Mouse (Mus musculus): ENCODE results near the gene Gabrb2.

Gene Gabrb2

DNA sequence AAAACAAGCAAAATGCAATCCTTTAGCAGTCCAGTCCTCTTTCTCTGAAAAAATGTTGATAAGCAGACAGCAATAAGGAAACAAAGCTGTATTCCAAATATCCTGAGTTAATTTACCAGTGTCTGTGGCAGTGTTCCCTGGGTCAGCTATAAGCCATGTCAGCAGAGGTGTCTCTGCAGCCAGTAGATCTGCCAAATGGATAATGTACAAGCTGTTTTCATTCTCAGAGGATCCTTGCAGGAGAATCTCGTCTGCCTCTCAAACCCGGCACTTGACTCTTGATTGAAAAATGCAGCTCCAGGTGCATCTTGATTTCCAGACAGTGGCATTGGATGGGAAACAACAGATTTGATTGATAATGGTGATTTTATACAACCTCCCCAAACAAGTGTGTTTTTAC is 198.6 kb downstream of the Gabrb2 start:
- Histone ChIP-seq H3K4me1 (replicated peaks; ENCODE audit: low read depth, low read length) (no peaks in the 10 kb centered on the region), H3K36me3 (ENCODE audit: insufficient read depth, low read length) (no peaks in the 10 kb centered on the region), H3K27me3 (ENCODE audit: insufficient read depth, low read length) (no peaks in the 10 kb centered on the region), H3K4me3 (replicated peaks; ENCODE audit: low read length) (no peak overlapping the region), H3K9me3 (ENCODE audit: low read length) (no peaks in the 10 kb centered on the region)
- TF ChIP-seq POU5F1 (IDR thresholded peaks at IDR 0.05; ENCODE audit: borderline replicate concordance, low read length) (no peak), NANOG (IDR thresholded peaks at IDR 0.05; ENCODE audit: borderline replicate concordance, low read length) (no peak)

DNA sequence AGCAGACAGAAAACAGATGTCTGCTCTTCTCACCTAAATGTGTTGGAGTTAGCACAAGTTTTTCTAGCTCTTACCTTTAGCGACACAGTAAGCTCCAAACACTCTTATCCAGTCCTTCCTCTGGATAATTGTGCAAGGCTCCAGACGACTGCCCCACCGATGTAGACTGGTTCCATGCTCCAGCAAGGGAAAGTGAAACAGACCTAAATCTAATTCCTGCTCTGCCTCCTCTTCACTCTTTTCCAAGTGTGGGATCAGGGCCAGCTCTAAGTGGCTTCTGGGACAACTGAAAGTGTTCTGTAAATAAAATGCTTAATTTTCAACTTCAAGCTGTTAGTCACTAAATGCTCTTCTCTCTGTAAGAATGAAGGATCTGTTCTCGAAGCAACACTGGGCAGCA is 201.6 kb downstream of the Gabrb2 start:
- H3K36me3 ChIP-seq (ENCODE audit: insufficient read depth, low read length): no peaks in the 10 kb centered on the region
- no peaks in the 10 kb centered on the region for H3K4me1 ChIP-seq (replicated peaks; ENCODE audit: low read depth, low read length)
- no peaks in the 10 kb centered on the region for H3K27me3 ChIP-seq (ENCODE audit: insufficient read depth, low read length)
- no peak for TF ChIP-seq POU5F1 (IDR thresholded peaks at IDR 0.05; ENCODE audit: borderline replicate concordance, low read length)
- TF ChIP-seq NANOG (IDR thresholded peaks at IDR 0.05; ENCODE audit: borderline replicate concordance, low read length): no peak
- TF ChIP-seq CTCF (conservative IDR thresholded peaks at IDR 0.05; ENCODE audit: low read length): no peak
- H3K9me3 ChIP-seq (ENCODE audit: low read length): no peaks in the 10 kb centered on the region
- no peak overlapping the region for H3K4me3 ChIP-seq (replicated peaks; ENCODE audit: low read length)

DNA sequence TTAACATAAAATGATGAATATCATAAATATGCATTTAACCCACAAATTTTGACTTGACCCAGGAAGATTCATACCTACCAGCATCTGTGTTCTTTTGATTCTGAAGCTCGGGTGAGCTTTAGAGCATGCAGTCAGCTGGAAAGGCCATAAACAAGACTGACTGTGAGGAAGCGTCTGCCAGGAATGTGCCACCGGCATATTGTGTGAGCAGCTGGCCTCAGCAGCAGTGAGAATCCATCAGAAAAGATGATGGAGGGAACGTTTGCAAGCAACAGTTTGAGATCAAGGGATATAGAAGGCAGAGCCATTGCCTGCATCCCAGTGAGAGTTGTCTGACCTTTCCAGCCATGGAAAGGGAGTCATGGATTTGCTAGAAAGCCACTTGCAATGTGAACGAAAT is 230.6 kb downstream of the Gabrb2 start:
- no peaks in the 10 kb centered on the region for H3K4me1 ChIP-seq (replicated peaks; ENCODE audit: low read depth, low read length)
- no peaks in the 10 kb centered on the region for H3K9me3 ChIP-seq (ENCODE audit: low read length)
- H3K4me3 ChIP-seq (replicated peaks; ENCODE audit: low read length): no peak overlapping the region
- no peaks in the 10 kb centered on the region for H3K27me3 ChIP-seq (ENCODE audit: insufficient read depth, low read length)
- TF ChIP-seq POU5F1 (IDR thresholded peaks at IDR 0.05; ENCODE audit: borderline replicate concordance, low read length) (no peak), CTCF (conservative IDR thresholded peaks at IDR 0.05; ENCODE audit: low read length) (no peak), NANOG (IDR thresholded peaks at IDR 0.05; ENCODE audit: borderline replicate concordance, low read length) (no peak)
- H3K36me3 ChIP-seq (ENCODE audit: insufficient read depth, low read length): no peaks in the 10 kb centered on the region

DNA sequence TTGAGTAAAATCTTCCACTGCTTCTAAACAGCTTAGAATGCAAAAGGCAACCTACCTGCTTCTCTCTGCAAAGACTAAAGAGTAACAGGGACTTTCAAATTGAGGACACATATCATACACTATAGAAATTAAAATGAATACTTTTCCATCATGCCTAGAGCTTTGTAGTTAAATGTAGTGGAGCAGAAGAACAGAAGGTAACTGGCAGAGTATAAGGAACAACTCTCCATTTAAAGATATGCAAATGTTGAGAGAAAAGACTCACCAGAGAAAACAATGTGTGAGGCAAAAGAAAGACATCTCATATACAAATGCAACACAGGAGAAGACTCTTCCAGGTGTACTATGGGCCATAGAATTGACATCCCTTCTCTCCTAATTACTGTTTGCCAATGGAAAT is 232.0 kb downstream of the Gabrb2 start:
- no peaks in the 10 kb centered on the region for H3K4me1 ChIP-seq (replicated peaks; ENCODE audit: low read depth, low read length)

DNA sequence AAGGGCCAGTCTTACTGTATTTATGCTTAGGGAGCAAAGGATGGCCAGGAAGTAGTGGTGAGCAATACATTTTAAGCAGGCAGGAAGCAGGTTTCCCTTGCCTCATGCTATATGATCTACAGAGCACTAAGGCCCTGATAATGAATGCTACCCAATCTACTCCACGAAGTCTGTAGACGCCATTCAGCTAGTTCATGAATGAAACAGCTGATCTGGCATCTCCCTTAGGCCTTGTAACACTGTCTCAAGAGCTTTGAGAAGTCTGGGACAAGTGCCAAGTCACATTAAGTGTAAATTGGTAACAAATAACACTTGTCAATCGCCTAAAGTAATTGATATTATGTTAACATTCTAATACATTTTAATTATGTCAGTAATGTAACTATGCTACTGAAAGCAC is 234.6 kb downstream of the Gabrb2 start:
- TF ChIP-seq POU5F1 (IDR thresholded peaks at IDR 0.05; ENCODE audit: borderline replicate concordance, low read length) (no peak), NANOG (IDR thresholded peaks at IDR 0.05; ENCODE audit: borderline replicate concordance, low read length) (no peak), CTCF (conservative IDR thresholded peaks at IDR 0.05; ENCODE audit: low read length) (no peak)
- no peaks in the 10 kb centered on the region for H3K4me1 ChIP-seq (replicated peaks; ENCODE audit: low read depth, low read length)
- H3K4me3 ChIP-seq (replicated peaks; ENCODE audit: low read length): no peak overlapping the region
- H3K27me3 ChIP-seq (ENCODE audit: insufficient read depth, low read length): no peaks in the 10 kb centered on the region
- no peaks in the 10 kb centered on the region for H3K36me3 ChIP-seq (ENCODE audit: insufficient read depth, low read length)
- no peaks in the 10 kb centered on the region for H3K9me3 ChIP-seq (ENCODE audit: low read length)

More for the DNA sequence above, 232.0 kb downstream of the Gabrb2 start:
- H3K27me3 ChIP-seq (ENCODE audit: insufficient read depth, low read length): no peaks in the 10 kb centered on the region
- no peaks in the 10 kb centered on the region for H3K36me3 ChIP-seq (ENCODE audit: insufficient read depth, low read length)
- TF ChIP-seq CTCF (conservative IDR thresholded peaks at IDR 0.05; ENCODE audit: low read length) (no peak), POU5F1 (IDR thresholded peaks at IDR 0.05; ENCODE audit: borderline replicate concordance, low read length) (no peak), NANOG (IDR thresholded peaks at IDR 0.05; ENCODE audit: borderline replicate concordance, low read length) (no peak)
- H3K4me3 ChIP-seq (replicated peaks; ENCODE audit: low read length): no peak overlapping the region
- H3K9me3 ChIP-seq (ENCODE audit: low read length): no peaks in the 10 kb centered on the region

DNA sequence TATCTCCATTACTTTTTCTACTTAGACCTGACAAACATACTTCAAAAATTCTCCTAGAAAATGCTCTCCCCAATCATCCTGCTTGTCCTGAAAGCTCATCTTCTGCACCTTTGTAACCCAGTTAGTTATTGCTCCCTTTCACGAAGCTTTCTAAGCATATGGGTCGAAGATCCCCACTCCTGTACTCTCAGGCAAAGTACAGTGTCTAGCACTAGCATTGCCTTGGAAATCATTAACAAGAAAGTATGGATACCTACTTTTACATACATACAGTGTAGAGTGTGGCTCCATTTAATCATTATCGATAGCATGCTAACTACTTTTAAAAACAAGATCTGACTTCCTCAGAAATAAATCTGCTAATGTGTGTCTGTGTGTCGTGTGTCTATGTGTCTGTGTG is 249.1 kb downstream of the Gabrb2 start:
- Histone ChIP-seq H3K9me3 (ENCODE audit: low read length) (no peaks in the 10 kb centered on the region), H3K27me3 (ENCODE audit: insufficient read depth, low read length) (no peaks in the 10 kb centered on the region), H3K4me3 (replicated peaks; ENCODE audit: low read length) (no peak overlapping the region), H3K36me3 (ENCODE audit: insufficient read depth, low read length) (no peaks in the 10 kb centered on the region), H3K4me1 (replicated peaks; ENCODE audit: low read depth, low read length) (no peaks in the 10 kb centered on the region)
- TF ChIP-seq NANOG (IDR thresholded peaks at IDR 0.05; ENCODE audit: borderline replicate concordance, low read length): no peak
- no peak for TF ChIP-seq CTCF (conservative IDR thresholded peaks at IDR 0.05; ENCODE audit: low read length)
- TF ChIP-seq POU5F1 (IDR thresholded peaks at IDR 0.05; ENCODE audit: borderline replicate concordance, low read length): no peak
